Mouse (Mus musculus) heart, embryonic 10.5 days (tissue): ENCODE results near the gene Hmgb1. TPM values are rescaled to one million over a fixed set of nuclear protein-coding genes. Genes with fewer than 3 reads are reported as not detected.
A peak's percentile ranks its signal among the peaks of the same experiment; 100 is the strongest.

Experiments
- DNase-seq: peaks from one replicate; pipeline ENCODE4 v3.0.0-alpha.2; 2017; ENCODE audit warnings: low spot score
- H3K27ac ChIP-seq: fragments of 300-500 bp; sonication (generic); 2 replicates; pipeline ENCODE4 v1.5.1; 2016; ENCODE audit warnings: mild to moderate bottlenecking
- H3K27me3 ChIP-seq: fragments of 300-500 bp; sonication (generic); 2 replicates; pipeline ENCODE4 v1.6.1; 2016; ENCODE audit warnings: mild to moderate bottlenecking; ENCODE audit not compliant: poor library complexity, insufficient read depth, severe bottlenecking
- H3K36me3 ChIP-seq: fragments of 300-500 bp; sonication (generic); 2 replicates; pipeline ENCODE4 v1.6.1; 2016; ENCODE audit warnings: mild to moderate bottlenecking, moderate library complexity
- H3K4me1 ChIP-seq: fragments of 300-500 bp; sonication (generic); 2 replicates; pipeline ENCODE4 v1.6.1; 2016; ENCODE audit warnings: mild to moderate bottlenecking
- H3K4me3 ChIP-seq: fragments of 300-500 bp; sonication (generic); 2 replicates; pipeline ENCODE4 v1.5.1; 2016; ENCODE audit warnings: mild to moderate bottlenecking, moderate library complexity
- H3K9me3 ChIP-seq: fragments of 300-500 bp; sonication (generic); 2 replicates; pipeline ENCODE4 v1.6.1; 2016; ENCODE audit warnings: mild to moderate bottlenecking, moderate library complexity
- WGBS: fragments of 180-500 bp; shearing (Covaris S2); methylation state at CpG from one replicate; pipeline ENCODE4 v1.1.7; 2016; 5-methylcytosine and 5-hydroxymethylcytosine counted together
- polyA plus RNA-seq: library from polyadenylated mRNA; unstranded; fragments of >200 nt; fragmentation: Nextera tagmentation; extraction: Ambion mirVana; gene quantifications from 2 replicates; pipeline ENCODE4 v1.2.1, GENCODE M21; 2016

Gene Hmgb1
- polyA plus RNA-seq, 1 experiment from 2014 or later, result 1,068 TPM

GRCm38 (mm10) chr5:149182186-149182870 is 2.0 kb downstream of the Hmgb1 start:
- WGBS, result 82% methylated on average over 5 of the region's 5 CpGs
- Histone ChIP-seq H3K9me3 (no peaks in the 10 kb centered on the region), H3K4me1 (peaks cover 26% of the 10 kb centered on the region), H3K4me3 (no peak overlapping the region), H3K27ac (no peak overlapping the region), H3K36me3 (0 out of 2 replicates have a peak, but pooled peaks cover 2% of the 10 kb centered on the region), H3K27me3 (no peaks in the 10 kb centered on the region)
- DNase-seq, result peak; percentile 63

DNA sequence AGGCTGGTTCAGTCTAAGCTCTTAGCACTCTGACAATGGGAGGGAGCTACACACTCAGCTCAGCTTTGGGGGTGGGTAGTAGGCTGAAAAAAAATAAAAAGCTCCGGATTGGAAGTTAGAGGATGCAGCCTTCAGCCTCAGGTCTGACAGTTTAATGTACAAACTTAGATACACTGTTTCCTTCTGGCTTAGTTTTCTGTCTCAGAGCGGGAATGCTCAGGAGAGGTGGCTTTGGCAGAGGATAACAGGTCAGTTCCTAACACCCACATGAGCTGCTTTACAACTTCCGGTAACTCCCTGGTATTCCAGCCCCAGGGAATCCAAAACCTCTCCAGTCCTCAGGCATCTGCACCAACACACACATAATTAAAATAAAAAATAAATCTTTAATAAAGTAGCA is 4.5 kb downstream of the Hmgb1 start:
- Histone ChIP-seq H3K4me3 (no peak overlapping the region), H3K9me3 (no peaks in the 10 kb centered on the region), H3K27me3 (no peaks in the 10 kb centered on the region), H3K27ac (no peak overlapping the region), H3K36me3 (0 out of 2 replicates have a peak, but pooled peaks cover 2% of the 10 kb centered on the region), H3K4me1 (peaks cover 10% of the 10 kb centered on the region)
- WGBS, result 80% methylated on average over 3 of the region's 3 CpGs
- peak; percentile 52 for DNase-seq

DNA sequence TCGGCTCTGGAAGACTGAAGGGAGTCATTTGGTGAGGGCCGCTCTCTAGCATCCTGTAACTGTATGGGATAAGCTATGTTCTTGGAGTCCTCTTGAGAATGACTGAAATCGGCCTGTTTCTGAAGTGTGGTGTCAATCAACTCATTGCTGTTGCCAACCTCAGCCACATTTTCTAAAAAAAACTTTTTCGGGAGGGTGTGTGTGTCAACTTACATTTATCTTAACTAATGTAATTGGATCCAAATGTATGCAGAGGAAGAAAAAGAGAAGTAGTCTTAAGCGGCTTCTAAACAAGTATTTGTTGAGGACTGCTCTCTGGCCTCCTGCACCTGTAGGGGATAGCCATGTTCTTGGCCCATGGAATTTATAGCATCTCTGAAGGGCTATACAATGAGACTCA is 6.2 kb downstream of the Hmgb1 start:
- 0 out of 2 replicates have a peak, but pooled peaks cover 2% of the 10 kb centered on the region for H3K36me3 ChIP-seq
- H3K27me3 ChIP-seq, result no peaks in the 10 kb centered on the region
- DNase-seq, result peak; percentile 11
- H3K27ac ChIP-seq, result no peak overlapping the region
- H3K4me1 ChIP-seq, result peaks cover 6% of the 10 kb centered on the region; the same call in 1 of the 2 replicates
- no peak overlapping the region for H3K4me3 ChIP-seq
- 77% methylated on average over 5 of the region's 5 CpGs for WGBS
- no peaks in the 10 kb centered on the region for H3K9me3 ChIP-seq

GRCm38 (mm10) chr5:149175736-149176135 is 8.6 kb downstream of the Hmgb1 start:
- Histone ChIP-seq H3K27me3 (no peaks in the 10 kb centered on the region), H3K36me3 (0 out of 2 replicates have a peak, but pooled peaks cover 2% of the 10 kb centered on the region), H3K4me1 (0 out of 2 replicates have a peak, but pooled peaks cover 3% of the 10 kb centered on the region), H3K9me3 (no peaks in the 10 kb centered on the region), H3K4me3 (no peak overlapping the region), H3K27ac (no peak overlapping the region)
- peak; percentile 41 for DNase-seq
- 84% methylated on average over 6 of the region's 6 CpGs for WGBS

DNA sequence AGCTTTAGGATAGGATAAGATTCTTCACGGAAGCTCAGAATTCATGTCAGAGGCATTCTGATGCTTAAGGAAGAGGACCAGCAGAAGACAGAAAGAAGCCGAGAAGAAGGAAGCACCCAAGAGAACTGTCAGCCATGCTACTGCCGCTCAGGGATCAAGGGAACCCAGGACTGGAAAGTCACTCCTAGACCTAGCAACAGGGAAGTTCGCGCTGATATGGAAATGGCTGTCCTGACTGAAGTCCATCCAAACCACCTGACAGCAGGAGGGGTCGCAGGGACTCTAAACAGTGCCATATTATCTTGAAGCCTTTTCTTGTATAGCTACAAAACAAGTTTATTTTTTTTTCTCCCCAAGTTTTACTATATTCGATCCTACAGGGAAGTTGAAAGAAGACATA is 9.8 kb downstream of the Hmgb1 start:
- H3K36me3 ChIP-seq, result no peaks in the 10 kb centered on the region
- no peak overlapping the region for H3K27ac ChIP-seq
- 82% methylated on average over 7 of the region's 7 CpGs for WGBS
- no peaks in the 10 kb centered on the region for H3K9me3 ChIP-seq
- DNase-seq, result peak; percentile 63
- H3K4me1 ChIP-seq, result 0 out of 2 replicates have a peak, but pooled peaks cover 3% of the 10 kb centered on the region
- H3K4me3 ChIP-seq, result no peak overlapping the region
- no peaks in the 10 kb centered on the region for H3K27me3 ChIP-seq

DNA sequence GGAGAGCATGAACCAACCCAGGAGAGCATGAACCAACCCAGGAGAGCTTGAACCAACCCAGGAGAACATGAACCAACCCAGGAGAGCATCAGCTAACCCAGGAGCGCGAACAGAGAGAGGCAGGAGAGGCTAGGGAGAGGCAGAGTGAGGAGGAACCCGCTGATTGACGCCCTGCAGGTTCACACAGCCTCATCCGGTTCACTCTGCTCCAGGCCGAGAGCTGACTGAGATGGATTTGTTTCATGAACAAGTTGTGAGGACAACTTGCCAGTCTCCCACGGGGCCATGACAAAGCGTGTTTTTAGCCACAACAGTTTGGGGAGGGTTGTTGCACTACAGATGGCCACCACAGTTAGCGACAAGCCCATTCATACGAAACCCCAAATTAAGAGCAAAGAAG is 12.0 kb downstream of the Hmgb1 start:
- WGBS, result 45% methylated on average over 10 of the region's 10 CpGs
- 0 out of 2 replicates have a peak, but pooled peaks cover 3% of the 10 kb centered on the region for H3K4me1 ChIP-seq
- H3K36me3 ChIP-seq, result no peaks in the 10 kb centered on the region
- H3K27me3 ChIP-seq, result no peaks in the 10 kb centered on the region
- H3K4me3 ChIP-seq, result no peak overlapping the region
- no peaks in the 10 kb centered on the region for H3K9me3 ChIP-seq
- H3K27ac ChIP-seq, result no peak overlapping the region
- DNase-seq, result peak; percentile 64

DNA sequence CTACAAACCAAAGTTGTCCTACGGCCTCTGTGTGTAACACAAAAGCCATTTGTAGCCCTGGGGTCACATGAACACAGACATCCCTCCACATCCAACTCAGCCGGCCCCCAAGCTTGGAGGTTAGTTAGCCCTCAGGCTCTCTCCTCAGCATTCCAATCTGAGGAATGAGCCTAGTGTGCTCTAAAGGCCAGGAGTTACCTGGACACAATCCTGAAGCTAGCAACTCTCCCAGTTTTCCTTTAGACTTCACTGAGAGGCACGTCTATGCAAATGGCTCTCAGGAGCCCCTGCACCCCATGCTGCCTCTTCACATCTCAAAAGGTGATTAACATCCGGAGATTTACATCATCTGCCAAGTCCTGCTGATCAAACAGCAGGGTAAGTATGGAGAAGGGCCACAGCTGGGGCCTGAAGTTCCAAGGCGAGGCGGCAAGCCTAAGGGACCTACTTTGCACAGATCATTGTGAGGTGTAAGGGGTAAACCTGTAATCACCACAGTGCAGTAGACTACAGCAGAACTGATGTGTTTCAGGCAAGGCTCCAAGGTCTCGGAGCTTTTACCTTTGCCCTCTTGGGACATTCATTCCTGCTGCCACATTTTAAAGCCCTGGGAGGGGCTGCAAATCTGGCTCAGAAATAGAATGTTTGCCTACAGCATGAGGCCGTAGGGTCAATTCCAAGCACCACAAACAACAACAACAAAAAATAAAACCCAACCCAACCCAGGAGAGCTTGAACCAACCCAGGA is 13.3 kb downstream of the Hmgb1 start:
- no peaks in the 10 kb centered on the region for H3K9me3 ChIP-seq
- H3K27ac ChIP-seq, result no peak overlapping the region
- no peak overlapping the region for H3K4me3 ChIP-seq
- 57% methylated on average over 8 of the region's 8 CpGs for WGBS
- no peaks in the 10 kb centered on the region for H3K36me3 ChIP-seq
- 0 out of 2 replicates have a peak, but pooled peaks cover 3% of the 10 kb centered on the region for H3K4me1 ChIP-seq
- no peaks in the 10 kb centered on the region for H3K27me3 ChIP-seq
- peak; percentile 61 for DNase-seq

DNA sequence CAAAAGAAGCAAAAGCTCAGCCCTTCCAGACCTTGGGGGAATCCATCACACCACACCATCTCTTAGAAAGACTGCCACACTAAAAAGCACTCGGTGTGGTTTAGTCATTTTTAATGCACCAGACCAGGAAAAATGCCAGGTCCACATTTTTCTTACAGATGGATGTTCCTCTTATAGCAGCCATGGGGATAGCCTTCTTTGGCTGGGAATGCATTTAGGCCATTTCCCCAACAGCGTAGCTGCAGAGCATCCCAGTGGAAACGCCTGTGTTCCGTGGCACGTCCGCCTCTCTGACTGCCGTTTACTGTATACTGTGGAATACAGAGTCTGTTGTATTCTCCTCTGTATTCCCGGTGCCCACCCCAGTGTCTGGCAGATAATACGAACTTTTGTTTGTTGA is 15.5 kb downstream of the Hmgb1 start:
- WGBS, result 90% methylated on average over 9 of the region's 9 CpGs
- no peak overlapping the region for H3K4me3 ChIP-seq
- peak; percentile 17 for DNase-seq

GRCm38 (mm10) chr5:149168051-149168450 is 16.2 kb downstream of the Hmgb1 start:
- Histone ChIP-seq H3K9me3 (no peaks in the 10 kb centered on the region), H3K4me3 (no peak overlapping the region), H3K27me3 (no peaks in the 10 kb centered on the region), H3K4me1 (0 out of 2 replicates have a peak, but pooled peaks cover 3% of the 10 kb centered on the region), H3K27ac (no peak overlapping the region), H3K36me3 (no peaks in the 10 kb centered on the region)
- DNase-seq, result peak; percentile 53
- 87% methylated on average over 2 of the region's 2 CpGs for WGBS

More for the DNA sequence above, 15.5 kb downstream of the Hmgb1 start:
- Histone ChIP-seq H3K9me3 (no peaks in the 10 kb centered on the region), H3K4me1 (0 out of 2 replicates have a peak, but pooled peaks cover 3% of the 10 kb centered on the region), H3K36me3 (no peaks in the 10 kb centered on the region), H3K27me3 (no peaks in the 10 kb centered on the region), H3K27ac (no peak overlapping the region)

DNA sequence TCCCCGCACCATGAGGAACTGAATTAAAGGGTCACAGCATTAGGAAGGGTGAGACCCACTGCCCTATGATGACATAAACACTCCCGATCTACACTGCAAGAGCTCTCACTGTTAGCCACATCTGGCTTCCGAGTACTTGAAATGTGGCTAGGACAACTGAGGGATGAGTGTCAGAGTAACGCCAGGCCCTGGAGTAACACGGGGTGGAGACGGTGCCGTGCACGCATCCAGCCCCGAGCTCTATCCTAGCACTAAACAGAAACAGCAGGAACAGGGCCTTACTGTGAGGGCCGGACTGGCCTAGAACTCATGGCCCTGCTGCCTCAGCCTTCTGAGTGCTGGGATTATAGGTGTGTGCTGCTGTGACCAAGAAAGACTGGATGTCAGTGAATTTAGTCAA is 18.3 kb downstream of the Hmgb1 start:
- Histone ChIP-seq H3K27me3 (no peaks in the 10 kb centered on the region), H3K36me3 (no peaks in the 10 kb centered on the region), H3K27ac (no peak overlapping the region), H3K9me3 (no peaks in the 10 kb centered on the region), H3K4me3 (no peak overlapping the region), H3K4me1 (no peaks in the 10 kb centered on the region)
- WGBS, result 87% methylated on average over 10 of the region's 10 CpGs
- DNase-seq, result peak; percentile 68

DNA sequence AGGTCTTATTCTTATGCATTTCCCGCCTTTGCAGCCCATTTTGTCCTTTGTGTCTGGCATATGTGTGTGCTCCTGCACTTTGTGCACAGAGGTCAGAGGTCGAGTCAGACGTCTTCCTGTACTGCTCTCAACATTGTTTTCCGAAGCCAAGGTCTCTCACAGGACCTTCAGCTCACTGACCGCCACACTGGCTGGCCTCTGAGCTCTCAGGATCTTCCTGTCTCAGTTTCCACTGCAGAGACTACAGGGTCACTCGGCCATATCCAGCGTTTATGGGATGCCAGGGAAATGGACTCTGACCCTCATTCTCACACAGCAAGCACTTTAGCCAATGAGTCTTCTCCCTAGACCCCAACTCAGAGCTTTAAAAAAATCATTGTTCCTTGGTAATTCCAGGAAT is 19.4 kb downstream of the Hmgb1 start:
- peak; percentile 76 for DNase-seq
- Histone ChIP-seq H3K36me3 (no peaks in the 10 kb centered on the region), H3K4me3 (no peak overlapping the region), H3K27ac (peak overlapping the region; percentile 56; the same call in 1 of the 2 replicates), H3K27me3 (no peaks in the 10 kb centered on the region), H3K9me3 (no peaks in the 10 kb centered on the region), H3K4me1 (no peaks in the 10 kb centered on the region)
- 48% methylated on average over 7 of the region's 7 CpGs for WGBS

DNA sequence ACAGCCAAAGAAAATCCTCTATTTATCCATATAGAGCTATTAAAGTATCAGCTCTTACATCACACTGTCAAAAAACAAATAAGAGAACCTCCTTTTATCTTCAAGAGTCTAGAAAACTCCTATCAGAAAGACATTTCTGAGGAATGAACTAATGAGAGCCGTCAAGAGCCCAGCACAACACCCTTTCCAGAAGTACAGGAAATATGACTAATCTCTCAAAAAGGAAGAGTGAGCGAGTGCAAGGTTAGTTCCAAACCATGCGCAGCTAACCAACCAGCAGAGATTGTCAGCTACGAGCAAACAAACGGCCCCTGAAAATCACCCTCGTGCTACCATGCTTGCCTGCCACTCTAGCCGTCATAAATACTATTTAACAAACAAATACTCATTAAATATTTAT is 21.4 kb downstream of the Hmgb1 start:
- Histone ChIP-seq H3K9me3 (no peaks in the 10 kb centered on the region), H3K4me3 (no peak overlapping the region), H3K27ac (no peak overlapping the region), H3K36me3 (no peaks in the 10 kb centered on the region), H3K4me1 (no peaks in the 10 kb centered on the region), H3K27me3 (no peaks in the 10 kb centered on the region)
- peak; percentile 63 for DNase-seq
- WGBS, result 58% methylated on average over 7 of the region's 7 CpGs

DNA sequence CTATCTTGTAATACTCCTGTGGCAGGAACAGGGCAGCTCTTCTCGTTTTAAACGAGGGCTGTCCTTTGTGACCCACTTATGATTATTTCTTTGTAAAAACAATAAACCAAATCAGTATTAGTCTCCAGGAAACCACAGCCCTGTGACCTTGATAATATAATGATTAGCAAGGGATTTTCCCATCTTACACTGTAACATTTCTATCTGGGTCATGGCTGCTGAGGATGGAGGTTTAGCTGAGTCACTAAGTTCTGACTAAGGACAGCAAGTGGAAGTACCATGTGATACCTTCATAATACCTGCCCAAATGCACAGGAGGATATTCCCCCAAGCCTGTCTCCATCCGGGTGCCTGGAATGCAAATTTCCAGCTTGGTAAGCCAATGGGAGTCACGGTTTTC is 23.8 kb downstream of the Hmgb1 start:
- WGBS, result 72% methylated on average over 4 of the region's 4 CpGs

More for the DNA sequence above, 23.8 kb downstream of the Hmgb1 start:
- no peaks in the 10 kb centered on the region for H3K27me3 ChIP-seq
- no peak overlapping the region for H3K27ac ChIP-seq
- H3K36me3 ChIP-seq, result no peaks in the 10 kb centered on the region
- DNase-seq, result peak; percentile 36
- no peak overlapping the region for H3K4me3 ChIP-seq
- H3K9me3 ChIP-seq, result no peaks in the 10 kb centered on the region
- H3K4me1 ChIP-seq, result no peaks in the 10 kb centered on the region
